Mouse (Mus musculus) CD4-positive naive resting alpha-beta T cell, adult 57 days (primary cell): Measurements from ENCODE around the gene Syn2. TPM values are rescaled to one million over a fixed set of nuclear protein-coding genes. Genes with fewer than 3 reads are reported as not detected.

Experiments
- total RNA-seq: library from RNA; stranded (reverse); gene quantifications from one replicate; pipeline ENCODE4 v1.2.4, GENCODE M21; 2023

Gene Syn2
- not detected for total RNA-seq

DNA sequence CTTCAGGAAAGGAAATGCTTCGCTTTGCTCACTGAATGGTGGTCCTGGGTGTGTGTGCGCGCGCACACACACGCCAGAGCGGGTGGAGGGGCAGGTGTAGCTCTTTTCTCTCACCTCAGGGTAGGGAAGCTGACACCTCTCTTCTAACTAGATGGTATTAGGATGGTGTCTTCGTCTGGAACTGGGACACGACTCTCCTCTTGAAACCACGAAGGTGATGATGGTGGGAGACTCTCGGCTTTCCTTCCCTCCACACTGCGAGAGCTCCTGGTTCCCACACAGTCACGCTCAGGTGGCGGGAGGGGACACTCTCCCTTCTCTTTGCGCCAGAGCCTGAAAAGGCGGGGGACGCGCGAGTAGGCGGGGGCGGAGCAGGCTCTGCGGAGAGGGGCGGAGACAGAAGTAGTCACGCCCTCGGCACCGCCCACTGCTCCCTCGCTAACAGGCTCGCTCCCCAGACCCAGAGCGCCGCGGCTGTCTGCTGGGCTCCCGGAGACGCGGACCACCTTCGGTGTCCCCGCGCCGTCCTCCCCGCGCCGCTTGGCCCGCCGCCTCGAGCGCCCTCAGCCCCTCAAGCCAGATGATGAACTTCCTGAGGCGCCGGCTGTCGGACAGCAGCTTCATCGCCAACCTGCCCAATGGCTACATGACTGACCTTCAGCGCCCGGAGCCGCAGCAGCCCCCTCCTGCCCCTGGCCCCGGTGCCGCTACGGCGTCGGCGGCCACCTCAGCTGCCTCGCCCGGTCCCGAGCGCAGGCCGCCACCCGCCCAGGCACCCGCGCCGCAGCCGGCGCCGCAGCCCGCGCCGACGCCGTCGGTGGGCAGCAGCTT, at the start of gene Syn2:
TSS of gene Syn2 (plus strand) at position 402 of the 831 bp plus-strand sequence.

DNA sequence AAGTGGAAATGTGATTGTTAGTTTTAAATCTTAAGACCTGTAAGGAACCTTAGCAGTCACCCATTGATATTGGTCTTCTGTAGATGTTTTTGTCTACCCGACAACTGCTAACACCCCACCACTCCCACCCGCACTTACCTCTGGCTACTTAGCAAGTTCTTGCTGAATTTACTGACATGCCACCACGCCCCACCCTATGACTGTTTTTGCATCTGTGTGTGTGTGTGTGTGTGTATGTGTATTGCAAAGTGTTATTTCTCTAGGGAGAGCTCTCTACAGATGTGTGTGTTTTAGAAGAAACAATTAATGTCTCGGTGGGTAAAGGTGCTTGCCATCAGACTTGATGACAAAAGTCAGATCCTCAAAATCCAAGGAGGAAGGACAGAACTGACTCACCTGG, 92.3 kb downstream of the Syn2 start, which contains the start of gene Gm17482:
TSS of gene Gm17482 (plus strand) at position 301 of the 400 bp plus-strand sequence.

DNA sequence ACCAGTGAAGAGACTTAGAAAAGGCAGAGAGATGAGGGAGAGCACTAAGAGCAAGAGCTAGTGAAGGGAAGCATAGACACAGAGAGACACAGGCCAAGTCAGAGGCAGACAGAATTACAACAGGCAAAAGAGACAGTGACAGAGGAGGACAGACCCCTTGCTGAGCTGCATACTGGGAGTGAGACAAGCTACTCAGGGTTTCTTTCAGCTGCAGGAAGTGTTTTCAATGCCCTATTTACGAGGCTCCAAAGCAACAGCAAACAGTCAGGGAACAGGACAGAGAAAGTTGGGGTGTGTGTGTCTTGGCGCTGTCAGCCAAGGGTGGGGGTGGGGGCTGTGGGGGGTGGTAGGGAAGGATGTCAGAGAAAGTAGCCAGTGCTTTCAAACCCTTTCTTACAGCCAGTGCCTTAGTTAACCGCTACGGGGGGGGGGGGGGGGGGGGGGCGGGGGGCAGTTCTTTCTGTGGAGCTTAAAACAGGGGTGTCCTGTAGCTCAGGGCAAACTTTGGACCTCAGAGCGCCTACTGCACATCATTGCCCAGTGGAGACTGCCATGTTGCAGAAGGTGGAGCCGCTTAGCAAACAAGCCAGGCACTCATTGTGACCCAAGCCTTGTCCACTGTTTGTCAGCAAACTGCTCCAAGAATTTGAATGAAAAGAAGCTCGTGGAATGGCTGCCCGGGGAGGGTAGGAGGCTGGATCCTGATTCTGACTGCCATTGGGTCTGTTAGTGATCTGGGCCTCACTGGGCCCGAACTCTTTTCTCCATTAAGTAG, 117.6 kb downstream of the Syn2 start, which contains the start of gene Timp4:
TSS of gene Timp4 (minus strand) at position 107 of the 775 bp plus-strand sequence.

Other genes starting within 250 kb of the Syn2 start
- 172 TPM for gene Vgll4, start 164.9 kb upstream of the Syn2 start, total RNA-seq
- gene Tamm41, start 97.0 kb upstream of the Syn2 start, total RNA-seq, result 28.4 TPM
- not detected for gene Gm17482, start 92.4 kb downstream of the Syn2 start, total RNA-seq
- gene Timp4, start 117.3 kb downstream of the Syn2 start, total RNA-seq, result not detected
- gene Pparg, start 226.0 kb downstream of the Syn2 start, total RNA-seq, result 1.3 TPM